Mouse (Mus musculus) testis, adult 2 months (tissue): Measurements from ENCODE around the gene Ptgir.

ENCODE experiments used
- CTCF ChIP-seq: fragments of 200-500 bp; IDR thresholded peaks from 2 replicates; pipeline ENCODE4 v1.5.1; 2012; ENCODE audit warnings: low read depth, mild to moderate bottlenecking, inconsistent platforms, low read length, moderate library complexity; ENCODE audit not compliant: control insufficient read depth, insufficient read depth, insufficient replicate concordance
- POLR2A ChIP-seq: fragments of 200-500 bp; IDR thresholded peaks from 2 replicates; pipeline ENCODE4 v1.6.1; 2012; ENCODE audit warnings: low read depth, mild to moderate bottlenecking, inconsistent platforms, low read length, moderate library complexity; ENCODE audit not compliant: control insufficient read depth

DNA sequence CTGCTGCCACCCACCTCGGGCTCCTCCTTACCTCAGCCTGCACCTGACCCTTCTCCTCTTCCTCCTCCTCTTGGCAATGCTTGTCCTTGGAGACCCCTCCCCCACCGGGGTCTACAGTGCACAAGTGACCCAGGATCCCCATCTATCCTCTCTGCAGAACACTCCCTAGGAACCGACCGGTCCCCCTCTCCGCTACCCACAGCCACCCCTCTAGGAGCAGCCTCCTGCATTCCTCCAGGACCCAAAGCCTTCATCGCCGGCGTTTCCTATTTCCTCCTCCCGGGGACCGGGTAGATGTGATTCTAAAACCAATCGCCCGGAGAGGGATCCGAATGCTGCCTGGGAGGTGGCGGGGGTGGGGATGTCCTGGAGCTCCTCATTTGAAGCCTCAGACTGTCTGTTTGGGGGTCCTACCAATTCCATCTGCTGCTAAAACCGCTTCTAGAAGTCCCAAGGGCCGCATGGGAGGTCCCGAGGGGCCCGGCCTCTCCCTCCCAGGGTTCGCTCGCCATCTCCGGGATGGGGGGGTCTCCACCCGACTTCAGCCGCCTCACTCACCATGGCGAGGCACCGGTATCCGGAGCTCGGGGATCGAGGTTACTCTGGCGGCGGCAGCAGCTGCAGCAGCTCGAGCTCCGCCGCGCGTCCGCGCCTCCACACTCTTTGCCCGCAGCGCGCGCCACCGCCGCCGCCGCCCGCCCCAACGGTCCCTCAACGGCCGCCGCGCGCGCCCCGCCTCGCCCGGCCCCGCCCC is 17.2 kb downstream of the Ptgir start:
- TF ChIP-seq CTCF (no peak), POLR2A (no peak; the same call in 1 of the 2 replicates)
